Mouse (Mus musculus): ENCODE measurements around the gene Gm39566. TPM values are rescaled to one million over a fixed set of nuclear protein-coding genes. Genes with fewer than 3 reads are reported as not detected.

Gene Gm39566
- polyA plus RNA-seq, 1 experiment from 2014 or later: not detected

GRCm38 (mm10) chr11:69849884-69850283 is 34.8 kb upstream of the Gm39566 start:
- 92% methylated on average over 15 of the region's 15 CpGs for WGBS
- Histone ChIP-seq H3K27me3 (ENCODE audit: control insufficient read depth, insufficient read depth, low read length) (no peaks in the 10 kb centered on the region), H3K9ac (ENCODE audit: low read length) (no peak overlapping the region), H3K27ac (ENCODE audit: low read length) (no peak overlapping the region), H3K9me3 (replicated peaks; ENCODE audit: control insufficient read depth, low read length) (no peaks in the 10 kb centered on the region), H3K4me3 (ENCODE audit: low read length) (no peak overlapping the region), H3K4me1 (ENCODE audit: control insufficient read depth, insufficient read depth, low read length) (peaks cover 22% of the 10 kb centered on the region), H3K4me2 (ENCODE audit: low read depth, low read length) (no peak overlapping the region), H3K36me3 (ENCODE audit: control insufficient read depth, insufficient read depth) (peaks cover 30% of the 10 kb centered on the region)
- ATAC-seq (replicated peaks; ENCODE audit: extremely low read depth, insufficient read depth, low FRiP score): no peak

DNA sequence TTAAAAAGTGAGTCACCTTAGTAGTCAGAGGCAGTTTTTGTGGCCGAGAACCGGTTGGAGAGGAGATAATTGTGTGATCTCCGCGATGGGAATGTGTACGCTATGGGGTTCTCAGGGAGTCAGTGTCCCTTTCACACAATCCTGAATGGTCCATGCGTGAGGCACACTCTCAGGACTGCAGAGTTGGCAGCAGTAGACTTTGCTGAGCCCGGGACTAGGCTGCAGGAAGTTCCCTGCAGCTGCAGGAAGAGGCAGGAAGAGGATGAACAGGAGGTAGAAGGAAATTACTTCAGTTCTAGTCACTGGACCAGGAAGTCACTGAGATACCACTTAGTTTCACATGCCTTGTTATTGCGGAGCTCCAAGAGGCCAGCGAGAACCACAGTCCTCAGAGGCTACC is 34.0 kb upstream of the Gm39566 start:
- 75% methylated on average over 9 of the region's 9 CpGs for WGBS
- no peak for ATAC-seq (replicated peaks; ENCODE audit: extremely low read depth, insufficient read depth, low FRiP score)
- peaks cover 22% of the 10 kb centered on the region for H3K4me1 ChIP-seq (ENCODE audit: control insufficient read depth, insufficient read depth, low read length)

GRCm38 (mm10) chr11:69848021-69848420 is 32.9 kb upstream of the Gm39566 start:
- no peak for ATAC-seq (replicated peaks; ENCODE audit: extremely low read depth, insufficient read depth, low FRiP score)
- H3K9ac ChIP-seq (ENCODE audit: low read length): no peak overlapping the region
- H3K27me3 ChIP-seq (ENCODE audit: control insufficient read depth, insufficient read depth, low read length): no peaks in the 10 kb centered on the region
- no peaks in the 10 kb centered on the region for H3K9me3 ChIP-seq (replicated peaks; ENCODE audit: control insufficient read depth, low read length)
- H3K4me3 ChIP-seq (ENCODE audit: low read length): no peak overlapping the region
- peaks cover 30% of the 10 kb centered on the region for H3K36me3 ChIP-seq (ENCODE audit: control insufficient read depth, insufficient read depth)
- WGBS: 98% methylated on average over 6 of the region's 6 CpGs
- H3K4me1 ChIP-seq (ENCODE audit: control insufficient read depth, insufficient read depth, low read length): peaks cover 19% of the 10 kb centered on the region
- H3K4me2 ChIP-seq (ENCODE audit: low read depth, low read length): peak overlapping the region; percentile 78
- H3K27ac ChIP-seq (ENCODE audit: low read length): no peak overlapping the region

More for the DNA sequence above, 34.0 kb upstream of the Gm39566 start:
- no peak overlapping the region for H3K4me3 ChIP-seq (ENCODE audit: low read length)
- peak overlapping the region; percentile 55 for H3K27ac ChIP-seq (ENCODE audit: low read length)
- H3K27me3 ChIP-seq (ENCODE audit: control insufficient read depth, insufficient read depth, low read length): no peaks in the 10 kb centered on the region
- no peaks in the 10 kb centered on the region for H3K9me3 ChIP-seq (replicated peaks; ENCODE audit: control insufficient read depth, low read length)
- 0 out of 2 replicates have a peak overlapping the region, but pooled peaks have one; percentile 0 for H3K4me2 ChIP-seq (ENCODE audit: low read depth, low read length)
- no peak overlapping the region for H3K9ac ChIP-seq (ENCODE audit: low read length)
- H3K36me3 ChIP-seq (ENCODE audit: control insufficient read depth, insufficient read depth): peaks cover 30% of the 10 kb centered on the region

DNA sequence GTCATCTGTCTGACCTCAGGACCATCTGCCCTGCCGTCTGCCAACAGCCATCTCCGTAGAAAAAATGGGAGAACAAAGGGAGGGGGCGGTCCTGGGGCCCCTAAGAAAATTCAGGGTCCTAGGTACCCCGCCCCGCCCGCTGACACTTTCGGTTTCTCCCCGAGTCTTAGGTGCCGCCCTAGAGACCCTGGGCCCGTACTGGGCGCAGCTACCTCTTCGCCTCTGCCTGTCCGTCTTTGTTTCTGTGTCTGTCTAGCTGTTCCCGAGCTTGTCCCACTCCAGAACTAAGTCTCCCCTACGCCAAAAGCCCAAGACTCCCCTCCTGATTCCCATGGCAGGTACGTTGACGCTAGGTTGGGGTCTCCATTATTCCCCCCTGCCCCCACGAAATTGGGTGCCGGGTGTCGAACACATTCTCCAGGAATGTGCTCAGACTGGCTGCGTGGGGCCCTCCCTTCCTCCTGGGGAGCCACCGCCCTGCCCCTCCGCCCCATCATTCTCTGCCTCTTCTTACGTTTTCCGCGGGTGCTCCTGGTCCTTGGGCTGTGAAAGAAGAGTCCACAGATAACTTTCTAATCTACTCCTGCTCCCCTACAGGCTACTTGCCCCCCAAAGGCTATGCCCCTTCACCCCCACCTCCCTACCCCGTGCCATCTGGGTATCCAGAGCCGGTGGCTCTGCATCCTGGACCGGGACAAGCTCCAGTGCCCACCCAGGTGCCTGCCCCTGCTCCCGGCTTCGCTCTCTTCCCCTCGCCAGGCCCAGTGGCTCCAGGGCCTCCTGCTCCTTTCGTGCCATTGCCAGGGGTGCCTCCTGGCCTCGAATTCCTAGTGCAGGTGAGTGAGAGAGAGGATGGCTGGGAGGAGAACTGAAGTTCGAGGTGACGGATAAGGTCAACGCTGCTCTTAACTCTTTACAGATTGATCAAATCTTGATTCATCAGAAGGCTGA is 31.9 kb upstream of the Gm39566 start:
- Histone ChIP-seq H3K9me3 (replicated peaks; ENCODE audit: control insufficient read depth, low read length) (no peaks in the 10 kb centered on the region), H3K27ac (ENCODE audit: low read length) (peak overlapping the region; percentile 93), H3K4me2 (ENCODE audit: low read depth, low read length) (peak overlapping the region; percentile 78), H3K27me3 (ENCODE audit: control insufficient read depth, insufficient read depth, low read length) (no peaks in the 10 kb centered on the region), H3K9ac (ENCODE audit: low read length) (peak overlapping the region; percentile 85), H3K36me3 (ENCODE audit: control insufficient read depth, insufficient read depth) (peaks cover 30% of the 10 kb centered on the region), H3K4me3 (ENCODE audit: low read length) (peak overlapping the region; percentile 78), H3K4me1 (ENCODE audit: control insufficient read depth, insufficient read depth, low read length) (peaks cover 19% of the 10 kb centered on the region)
- ATAC-seq (replicated peaks; ENCODE audit: extremely low read depth, insufficient read depth, low FRiP score): peak; percentile 17
- 11% methylated on average over 37 of the region's 37 CpGs for WGBS

DNA sequence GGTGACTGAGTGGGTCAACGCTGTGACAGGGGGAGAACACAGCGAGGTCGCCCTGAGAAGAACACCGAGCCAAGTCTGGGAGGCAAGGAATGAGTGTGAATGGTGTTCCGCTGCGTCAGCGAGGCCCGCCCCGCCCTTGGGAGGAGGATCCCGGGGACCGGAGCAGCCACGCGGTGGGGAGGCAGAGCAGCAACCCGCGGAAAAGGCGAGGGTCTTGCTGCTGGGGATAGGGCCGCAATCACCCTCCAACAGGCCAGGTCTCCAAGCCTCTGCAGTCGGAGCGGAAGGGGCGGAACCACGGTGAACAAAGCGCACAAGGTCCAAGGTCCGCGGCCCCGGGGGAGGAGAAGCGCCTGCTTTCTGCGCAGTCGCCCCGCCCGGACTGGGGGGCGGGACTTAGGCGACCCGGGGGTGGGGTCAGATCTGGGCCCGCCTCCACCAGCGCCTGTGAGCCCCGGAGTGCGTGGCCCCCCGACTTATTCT is 31.1 kb upstream of the Gm39566 start, which contains the start of gene Plscr3:
Plscr3 (plus strand) TSS at position 179 of the 483 bp plus-strand sequence.
- H3K27ac ChIP-seq (ENCODE audit: low read length): peak within 1 kb of the TSS; percentile 93
- no peaks in the 10 kb centered on the region for H3K27me3 ChIP-seq (ENCODE audit: control insufficient read depth, insufficient read depth, low read length)
- peak within 1 kb of the TSS; percentile 78 for H3K4me3 ChIP-seq (ENCODE audit: low read length)
- peaks cover 24% of the 10 kb centered on the region for H3K36me3 ChIP-seq (ENCODE audit: control insufficient read depth, insufficient read depth)
- peak within 1 kb of the TSS; percentile 85 for H3K9ac ChIP-seq (ENCODE audit: low read length)
- ATAC-seq (replicated peaks; ENCODE audit: extremely low read depth, insufficient read depth, low FRiP score): peak; percentile 93
- no peaks in the 10 kb centered on the region for H3K9me3 ChIP-seq (replicated peaks; ENCODE audit: control insufficient read depth, low read length)
- peaks cover 19% of the 10 kb centered on the region for H3K4me1 ChIP-seq (ENCODE audit: control insufficient read depth, insufficient read depth, low read length)
- H3K4me2 ChIP-seq (ENCODE audit: low read depth, low read length): peak within 1 kb of the TSS; percentile 78
- under 1% methylated on average over 38 of the region's 38 CpGs for WGBS

- ATAC-seq (replicated peaks; ENCODE audit: extremely low read depth, insufficient read depth, low FRiP score): no peak
- H3K4me2 ChIP-seq (ENCODE audit: low read depth, low read length): peak overlapping the region; percentile 73
- H3K36me3 ChIP-seq (ENCODE audit: control insufficient read depth, insufficient read depth): no peaks in the 10 kb centered on the region
- H3K27me3 ChIP-seq (ENCODE audit: control insufficient read depth, insufficient read depth, low read length): peaks cover 24% of the 10 kb centered on the region
- no peaks in the 10 kb centered on the region for H3K9me3 ChIP-seq (replicated peaks; ENCODE audit: control insufficient read depth, low read length)
- peak overlapping the region; percentile 74 for H3K4me3 ChIP-seq (ENCODE audit: low read length)
- H3K9ac ChIP-seq (ENCODE audit: low read length): peak overlapping the region; percentile 85
- peaks cover 22% of the 10 kb centered on the region for H3K4me1 ChIP-seq (ENCODE audit: control insufficient read depth, insufficient read depth, low read length)
- WGBS: 1% methylated on average over 7 of the region's 7 CpGs
- peak overlapping the region; percentile 87 for H3K27ac ChIP-seq (ENCODE audit: low read length)
Observed at GRCm38 (mm10) chr11:69838714-69839104, 23.6 kb upstream of the Gm39566 start.

DNA sequence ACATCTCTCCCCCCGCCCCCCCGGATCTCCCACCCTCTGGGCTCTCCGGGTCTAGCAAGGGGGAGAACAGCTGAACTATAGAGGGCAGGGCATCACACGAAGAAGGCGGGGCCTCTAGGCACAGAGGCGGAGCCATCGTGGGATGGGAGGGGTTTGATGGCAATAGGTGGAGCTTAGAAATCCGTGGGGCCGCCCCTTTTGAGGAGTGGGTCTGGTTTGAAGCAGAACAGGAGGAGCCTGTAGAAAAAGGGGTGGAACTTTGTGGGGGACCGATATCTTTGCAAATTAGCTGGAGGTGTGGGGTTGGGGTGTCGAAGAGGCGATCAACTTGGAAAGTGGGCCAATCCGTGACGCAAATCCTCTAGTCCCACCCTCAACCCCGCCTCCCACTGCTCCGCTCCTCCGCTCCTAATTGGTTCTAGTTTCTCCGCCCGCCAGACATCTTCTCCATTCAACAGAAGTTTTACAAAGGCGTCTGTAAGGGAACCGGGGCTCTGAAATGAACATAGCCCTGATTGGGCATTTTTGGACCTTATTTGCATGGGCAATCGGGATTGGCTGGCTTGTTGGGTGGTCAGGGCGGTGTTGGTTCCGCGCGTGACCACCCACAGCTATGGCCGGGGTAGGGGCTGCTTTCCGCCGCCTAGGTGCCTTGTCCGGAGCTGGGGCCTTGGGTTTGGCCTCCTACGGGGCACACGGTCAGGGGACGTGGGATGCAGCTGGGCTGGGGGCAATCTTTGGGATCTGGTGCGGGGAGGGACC is 23.0 kb upstream of the Gm39566 start, which contains the start of gene Tmem256:
Tmem256 (plus strand) TSS at position 563 of the 762 bp plus-strand sequence.
- Histone ChIP-seq H3K36me3 (ENCODE audit: control insufficient read depth, insufficient read depth) (no peaks in the 10 kb centered on the region), H3K4me1 (ENCODE audit: control insufficient read depth, insufficient read depth, low read length) (peaks cover 24% of the 10 kb centered on the region), H3K27ac (ENCODE audit: low read length) (peak within 1 kb of the TSS; percentile 87), H3K9me3 (replicated peaks; ENCODE audit: control insufficient read depth, low read length) (no peaks in the 10 kb centered on the region), H3K4me3 (ENCODE audit: low read length) (peak within 1 kb of the TSS; percentile 74), H3K9ac (ENCODE audit: low read length) (peak within 1 kb of the TSS; percentile 85), H3K4me2 (ENCODE audit: low read depth, low read length) (peak within 1 kb of the TSS; percentile 73), H3K27me3 (ENCODE audit: control insufficient read depth, insufficient read depth, low read length) (peaks cover 27% of the 10 kb centered on the region)
- peak; percentile 92 for ATAC-seq (replicated peaks; ENCODE audit: extremely low read depth, insufficient read depth, low FRiP score)
- WGBS: 1% methylated on average over 34 of the region's 34 CpGs

DNA sequence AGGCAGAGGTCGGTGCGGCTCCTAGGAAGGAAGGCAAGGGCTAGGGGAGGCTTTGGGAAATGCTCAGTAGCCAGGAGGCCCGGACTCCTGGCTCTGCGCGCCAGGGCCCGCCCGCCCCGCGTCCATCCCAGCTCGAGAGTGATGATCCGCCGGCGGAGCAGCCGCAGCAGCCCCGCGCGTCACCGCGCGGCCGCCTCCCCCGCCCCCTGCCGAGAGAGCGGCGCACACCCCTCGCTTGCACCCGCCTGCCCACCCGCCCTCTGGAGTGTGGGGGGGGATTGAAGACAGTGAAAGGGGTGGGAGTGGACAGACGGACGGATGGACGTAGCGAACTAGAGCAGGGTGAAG is 22.5 kb upstream of the Gm39566 start, which contains the start of gene Nlgn2:
Nlgn2 (minus strand) TSS at position 181 of the 348 bp plus-strand sequence.
- under 1% methylated on average over 32 of the region's 32 CpGs for WGBS
- ATAC-seq (replicated peaks; ENCODE audit: extremely low read depth, insufficient read depth, low FRiP score): peak; percentile 59

More for the DNA sequence above, 22.5 kb upstream of the Gm39566 start, which contains the start of gene Nlgn2:
- Histone ChIP-seq H3K4me3 (ENCODE audit: low read length) (peak within 1 kb of the TSS; percentile 74), H3K27me3 (ENCODE audit: control insufficient read depth, insufficient read depth, low read length) (peaks cover 28% of the 10 kb centered on the region), H3K36me3 (ENCODE audit: control insufficient read depth, insufficient read depth) (no peaks in the 10 kb centered on the region), H3K9me3 (replicated peaks; ENCODE audit: control insufficient read depth, low read length) (no peaks in the 10 kb centered on the region), H3K4me1 (ENCODE audit: control insufficient read depth, insufficient read depth, low read length) (peaks cover 24% of the 10 kb centered on the region), H3K27ac (ENCODE audit: low read length) (peak within 1 kb of the TSS; percentile 87), H3K4me2 (ENCODE audit: low read depth, low read length) (peak within 1 kb of the TSS; percentile 73), H3K9ac (ENCODE audit: low read length) (peak within 1 kb of the TSS; percentile 85)
